ENCODE assay signal across 9 mouse cellular contexts in genomic region chr13:3642049-3642448, GRCm38 (mm10). TPM values are rescaled to one million over a fixed set of nuclear protein-coding genes. Genes with fewer than 3 reads are reported as not detected.
DNase-seq lines count a peak whose midpoint lies in the region; ATAC-seq and TF ChIP-seq lines count a peak whose summit lies in the region.
"Had no signal": no experiment of that assay in that cellular context is flagged by ENCODE, and none has a peak within 500 bp of the region (broad histone marks: within the 10 kb centered on the region; RNA-seq: fewer than 3 reads in every experiment).

No protein-coding gene starts in this region.

- intact Hi-C loops in heart, postnatal 10 days (cut with DNase I) = loop anchor here (5.0 kb wide), 1 partner anchor 235 kb away; no protein-coding TSS in a partner anchor

- no peak overlapping the region for H3K4me2 ChIP-seq in limb, embryonic 13.5 days (replicated peaks)
- no peak overlapping the region for H3K4me2 ChIP-seq in midbrain, embryonic 15.5 days
- H3K4me2 ChIP-seq: neural tube, embryonic 13.5 days had no signal

- no peaks in the 10 kb centered on the region for H3K36me3 ChIP-seq in E14TG2a.4 (ENCODE audit: insufficient read depth, low read length)
- H3K36me3 ChIP-seq in limb, embryonic 13.5 days = peaks cover 14% of the 10 kb centered on the region
- peaks cover 16% of the 10 kb centered on the region; the same call in 1 of the 2 replicates for H3K36me3 ChIP-seq in midbrain, embryonic 15.5 days (replicated peaks)

- TF ChIP-seq POLR2A in cerebellum, adult 2 months (IDR thresholded peaks at IDR 0.05; ENCODE audit: borderline replicate concordance, insufficient read depth, low read length) = no peak

- H3K9ac ChIP-seq in limb, embryonic 13.5 days = no peak overlapping the region
- H3K9ac ChIP-seq in midbrain, embryonic 15.5 days = no peak overlapping the region
- H3K9ac ChIP-seq: neural tube, embryonic 13.5 days had no signal

- H3K27me3 ChIP-seq in E14TG2a.4 (ENCODE audit: insufficient read depth, low read length) = no peaks in the 10 kb centered on the region
- no peaks in the 10 kb centered on the region for H3K27me3 ChIP-seq in limb, embryonic 13.5 days
- H3K27me3 ChIP-seq in midbrain, embryonic 15.5 days (replicated peaks) = no peaks in the 10 kb centered on the region
- H3K27me3 ChIP-seq in cerebellum, adult 2 months (ENCODE audit: control insufficient read depth, insufficient read depth, low read length) = no peaks in the 10 kb centered on the region
- H3K27me3 ChIP-seq: neural tube, embryonic 13.5 days had no signal

- 63% methylated on average over 9 of the region's 9 CpGs for WGBS in limb, embryonic 13.5 days
- 75% methylated on average over 9 of the region's 9 CpGs for WGBS in midbrain, embryonic 15.5 days
- 83% methylated on average over 9 of the region's 9 CpGs for WGBS in cerebellum, adult 2 months

- H3K27ac ChIP-seq in limb, embryonic 13.5 days = no peak overlapping the region
- H3K27ac ChIP-seq in midbrain, embryonic 15.5 days = no peak overlapping the region
- H3K27ac ChIP-seq in cerebellum, adult 2 months (ENCODE audit: insufficient read depth, low read length) = no peak overlapping the region
- H3K27ac ChIP-seq: neural tube, embryonic 13.5 days had no signal

- ATAC-seq in frontal cortex, adult (ENCODE audit: low TSS enrichment) = 0 out of 2 replicates have a peak, but pooled peaks have one; percentile 46
- peak; percentile 73 for ATAC-seq in limb, embryonic 13.5 days (ENCODE audit: low FRiP score, low read depth)
- ATAC-seq in midbrain, embryonic 15.5 days (replicated peaks) = peak; percentile 43; the same call in 1 of the 2 replicates

- no peak overlapping the region for H3K4me3 ChIP-seq in E14TG2a.4 (replicated peaks; ENCODE audit: low read length)
- no peak overlapping the region for H3K4me3 ChIP-seq in limb, embryonic 13.5 days
- H3K4me3 ChIP-seq in midbrain, embryonic 15.5 days = no peak overlapping the region
- no peak overlapping the region for H3K4me3 ChIP-seq in cerebellum, adult 2 months (replicated peaks; ENCODE audit: insufficient read depth, low read depth, low read length)
- H3K4me3 ChIP-seq: neural tube, embryonic 13.5 days had no signal

- no peak for DNase-seq in frontal cortex, postnatal 25 days (ENCODE audit: low spot score in 2 of 2)
- peak; percentile 7 to 27 for DNase-seq in heart, postnatal 10 days
- no peak for DNase-seq in cerebellum, postnatal 36 days
- DNase-seq in cerebellum, adult 2 months = no peak

- H3K4me1 ChIP-seq in E14TG2a.4 (replicated peaks; ENCODE audit: low read depth, low read length) = no peaks in the 10 kb centered on the region
- H3K4me1 ChIP-seq in limb, embryonic 13.5 days = no peaks in the 10 kb centered on the region
- no peaks in the 10 kb centered on the region for H3K4me1 ChIP-seq in midbrain, embryonic 15.5 days
- H3K4me1 ChIP-seq in cerebellum, adult 2 months (ENCODE audit: control insufficient read depth, insufficient read depth, low read length) = no peaks in the 10 kb centered on the region
- H3K4me1 ChIP-seq: neural tube, embryonic 13.5 days had no signal

- peaks cover 15% of the 10 kb centered on the region for H3K9me3 ChIP-seq in E14TG2a.4 (ENCODE audit: low read length)
- H3K9me3 ChIP-seq in limb, embryonic 13.5 days = peaks cover 4% of the 10 kb centered on the region; the same call in 1 of the 2 replicates
- no peaks in the 10 kb centered on the region for H3K9me3 ChIP-seq in midbrain, embryonic 15.5 days
- H3K9me3 ChIP-seq: neural tube, embryonic 13.5 days had no signal

- peak; percentile 39 for TF ChIP-seq CTCF in E14TG2a.4 (conservative IDR thresholded peaks at IDR 0.05; ENCODE audit: low read length)
- no peak for TF ChIP-seq CTCF in cerebellum, adult 2 months (IDR thresholded peaks at IDR 0.05; ENCODE audit: borderline replicate concordance, insufficient read depth, low read depth, low read length)

RNA-seq across cellular contexts. Expression of gene Asb13, which starts 8.2 kb away (rescaled TPM):
- 1 to 10 TPM; 6.7 to 8.2 TPM for total RNA-seq in heart, postnatal 10 days (2021)
- polyA plus RNA-seq in limb, embryonic 13.5 days (2015; fragmentation: Nextera tagmentation; extraction: Ambion mirVana) = 9.0 and 10.5 TPM in 2 replicates
- polyA plus RNA-seq in midbrain, embryonic 15.5 days (2015; fragmentation: Nextera tagmentation; extraction: Ambion mirVana) = 20.8 TPM in 2 replicates
- polyA plus RNA-seq in cerebellum, adult 2 months (2012; rRNA removed) = 52.8 and 53.1 TPM in 2 replicates

RNA-seq across cellular contexts. Expression of gene Fam208b, which starts 31.1 kb away (rescaled TPM):
- 10 to 100 TPM; 16.4 to 17.9 TPM for total RNA-seq in heart, postnatal 10 days (2021)
- polyA plus RNA-seq in limb, embryonic 13.5 days (2015; fragmentation: Nextera tagmentation; extraction: Ambion mirVana) = 19.8 and 22.1 TPM in 2 replicates
- polyA plus RNA-seq in midbrain, embryonic 15.5 days (2015; fragmentation: Nextera tagmentation; extraction: Ambion mirVana) = 18.5 and 19.3 TPM in 2 replicates
- 12.4 and 14.9 TPM in 2 replicates for polyA plus RNA-seq in cerebellum, adult 2 months (2012; rRNA removed)

Comparison
In these comparisons a context has a peak if more than half of its experiments do, and no peak if none do; other contexts are left out.
1. DNase-seq: peak in heart, postnatal 10 days (2 of 2); none in frontal cortex, postnatal 25 days (0 of 2), cerebellum, postnatal 36 days (0 of 2) and cerebellum, adult 2 months (0 of 2).
2. Peak in every context shown above with its lines, with median percentiles within 50 percentile points of each other: ATAC-seq.